Mouse (Mus musculus) frontal cortex, postnatal 10 days (tissue): ENCODE results near the gene H2al2a.
"Not testable (repeated sequence)": the region's sequence is repeated elsewhere in the genome, so short reads cannot be mapped to it uniquely, and the experiment has no call there.

Source experiments
- DNase-seq, 2 experiments: peaks; one replicate each; pipeline ENCODE4 v3.0.0; 2022; ENCODE audit warnings: low spot score in 2 of 2, mixed read lengths in 1 of 2

The H2al2a gene

DNA sequence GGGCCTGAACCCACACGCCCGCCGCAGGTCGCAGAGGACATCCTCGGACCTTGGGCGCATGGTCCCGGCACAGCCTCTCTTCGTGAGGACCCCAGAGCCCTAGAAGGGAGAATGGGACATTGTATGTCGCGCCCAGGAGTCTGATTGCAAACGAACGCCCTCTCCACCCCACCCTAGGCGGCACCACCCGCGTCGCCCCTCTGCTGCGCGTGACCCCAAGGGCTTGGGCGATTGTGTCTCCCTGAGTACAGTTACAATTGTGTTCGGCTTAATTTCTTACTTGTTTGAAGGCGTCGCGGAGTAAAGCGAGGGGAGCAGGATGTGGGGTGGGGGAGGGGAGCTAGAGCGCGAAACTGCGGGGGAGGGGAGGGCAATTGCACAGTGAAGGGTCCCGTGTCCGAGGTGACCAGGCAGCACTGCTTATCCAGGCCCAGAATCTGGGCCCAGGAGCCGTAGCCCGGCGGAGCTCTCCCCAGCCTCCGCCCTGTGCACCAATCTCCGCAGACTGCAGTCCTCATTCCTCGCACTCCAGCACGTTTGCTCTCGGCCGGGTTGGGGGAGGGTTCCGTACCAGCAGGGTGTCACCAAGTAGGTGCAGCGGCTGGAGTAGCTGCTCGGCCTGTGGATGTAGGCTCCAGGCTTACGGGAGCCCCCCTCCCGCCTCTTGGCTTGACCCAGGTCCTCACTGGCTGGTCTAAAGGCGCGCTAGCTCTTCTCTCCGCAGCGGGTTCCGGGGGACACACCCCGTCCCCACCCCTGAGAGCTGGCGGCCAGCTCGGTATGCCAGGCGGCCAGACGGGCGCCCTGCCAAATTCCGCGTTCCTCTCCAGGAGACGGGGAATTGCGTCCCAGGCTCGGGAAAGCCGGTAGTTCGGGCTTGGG is 31.6 kb upstream of the H2al2a start:
- peak; percentile 72 to 81 for DNase-seq

DNA sequence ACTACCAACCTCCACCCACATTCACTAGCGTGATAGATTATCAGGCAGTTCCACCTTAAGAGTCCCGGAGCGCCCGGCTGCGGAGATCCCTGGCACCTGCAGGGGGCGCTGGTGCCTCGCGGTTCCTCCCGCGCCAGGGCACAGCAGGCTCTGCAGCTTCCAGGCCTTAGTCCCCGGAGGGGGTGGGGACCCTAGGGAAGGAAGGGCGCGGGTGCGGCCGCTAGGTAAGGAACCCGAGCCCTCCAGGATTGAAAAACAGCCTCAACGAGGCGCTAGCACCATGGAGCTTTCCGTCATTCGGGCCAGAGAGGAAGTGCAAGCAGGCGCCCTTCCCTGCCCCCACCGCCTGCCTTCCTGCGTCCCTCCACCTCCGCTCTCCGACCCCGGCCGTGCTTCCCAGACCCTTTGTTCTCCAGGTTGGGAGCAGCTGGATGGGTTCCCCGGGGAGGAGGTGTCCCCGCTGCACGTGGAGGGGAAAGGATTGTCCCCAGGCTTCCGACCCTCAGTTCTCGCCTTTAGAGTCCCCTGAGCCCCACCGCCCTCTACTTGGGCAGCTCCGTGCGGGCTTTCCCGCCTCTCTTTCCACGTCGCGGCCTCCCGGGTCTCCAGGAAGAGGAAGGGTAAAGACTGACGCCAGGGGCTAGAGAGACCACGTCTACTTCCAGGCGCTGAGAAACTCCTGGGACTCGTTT is 30.8 kb upstream of the H2al2a start:
- peak; percentile 89 to 94 for DNase-seq

DNA sequence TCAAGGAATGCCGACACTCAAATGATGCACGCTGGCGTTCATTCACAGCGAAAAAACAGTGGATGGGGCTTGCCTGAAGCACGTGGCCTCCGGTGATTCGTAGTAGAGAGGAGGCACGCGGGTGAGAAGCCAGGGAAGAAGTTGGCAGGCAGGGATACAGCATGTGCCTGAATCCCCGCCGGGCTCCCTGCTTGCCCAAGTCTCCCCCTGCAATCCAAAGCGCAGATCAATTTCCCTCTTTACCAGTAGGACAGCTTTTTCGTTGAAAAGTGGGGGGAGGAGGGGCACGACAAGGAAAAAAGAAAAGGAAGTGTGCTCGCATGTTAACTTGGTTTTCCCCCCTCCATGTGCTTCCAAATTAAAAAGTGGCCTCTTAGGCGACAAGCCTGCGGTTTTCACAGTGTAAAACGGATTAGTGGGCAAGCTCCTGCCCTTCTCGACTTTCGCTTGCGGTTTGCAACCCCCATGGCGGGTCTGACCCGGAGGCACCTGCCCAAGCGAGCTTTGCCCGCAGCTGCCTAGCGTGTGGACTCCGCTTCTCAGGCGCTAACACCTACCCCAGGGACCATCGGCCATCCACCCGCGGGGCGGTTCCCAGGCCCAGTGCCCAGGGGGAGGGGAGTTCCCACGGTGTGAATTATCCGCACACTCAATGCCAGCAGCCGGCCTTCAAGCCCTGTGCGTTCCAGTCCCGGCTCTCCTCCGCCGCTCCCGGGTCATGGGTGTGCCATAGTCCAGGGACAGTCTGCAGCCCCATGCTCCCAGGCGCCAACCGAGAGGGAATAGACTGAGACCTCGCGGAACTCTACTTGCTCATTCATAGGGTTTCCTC is 29.6 kb upstream of the H2al2a start:
- DNase-seq = peak; percentile 41 to 44

DNA sequence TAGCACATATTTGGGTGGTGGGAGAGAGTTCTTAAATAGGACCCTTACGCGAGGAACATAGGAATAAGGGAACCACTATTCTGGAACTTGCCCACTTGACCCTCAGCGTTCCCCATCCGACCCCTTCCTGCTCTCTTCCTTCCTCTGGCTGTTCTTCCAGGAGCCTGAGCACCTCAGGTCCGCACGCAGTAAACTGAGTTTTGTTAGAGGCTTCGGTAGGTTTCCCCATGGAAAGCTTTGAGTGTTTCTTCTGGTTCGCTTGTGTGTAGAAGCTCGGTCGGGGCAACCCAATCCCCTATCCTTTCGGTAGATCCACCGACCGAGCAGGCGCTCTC is 29.0 kb upstream of the H2al2a start:
- DNase-seq = no peak

DNA sequence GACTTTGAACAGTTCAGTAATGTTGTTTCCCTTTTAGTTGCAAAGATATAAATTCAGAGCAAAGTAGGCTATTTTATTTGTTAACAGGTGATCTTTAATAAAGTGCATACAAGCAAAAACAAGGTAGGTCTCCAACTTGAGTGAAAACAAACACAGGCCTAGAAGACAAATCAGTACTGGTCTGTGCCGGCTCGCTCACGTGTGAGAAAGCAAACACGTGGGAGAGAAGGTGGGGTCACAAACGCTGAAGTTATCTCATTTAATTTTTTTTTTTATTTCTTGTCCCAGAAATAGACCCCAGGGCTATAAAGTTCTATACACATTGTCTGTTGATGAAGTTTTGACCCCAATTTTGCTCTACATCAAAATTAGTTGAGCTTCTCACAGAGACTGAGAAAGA is 28.4 kb upstream of the H2al2a start:
- no peak for DNase-seq

DNA sequence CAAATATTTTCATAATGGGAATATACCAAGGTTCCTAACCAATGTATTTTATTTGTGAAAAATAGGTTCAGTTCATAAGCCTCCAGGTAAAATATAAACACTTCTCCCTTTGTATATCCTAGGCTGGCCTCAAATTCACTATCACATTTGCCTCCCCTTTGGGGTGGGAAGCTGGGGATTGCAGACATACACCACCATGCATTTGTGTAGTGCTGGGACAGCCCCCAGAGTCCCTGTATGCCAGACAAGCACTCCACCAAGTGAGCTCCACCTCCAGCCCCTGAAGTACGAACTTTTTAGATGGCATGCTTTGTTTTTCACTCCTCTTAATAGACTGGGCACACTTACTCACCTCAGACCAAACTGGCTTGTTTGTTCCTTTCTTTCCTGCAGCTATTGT is 26.1 kb upstream of the H2al2a start:
- DNase-seq = no peak

DNA sequence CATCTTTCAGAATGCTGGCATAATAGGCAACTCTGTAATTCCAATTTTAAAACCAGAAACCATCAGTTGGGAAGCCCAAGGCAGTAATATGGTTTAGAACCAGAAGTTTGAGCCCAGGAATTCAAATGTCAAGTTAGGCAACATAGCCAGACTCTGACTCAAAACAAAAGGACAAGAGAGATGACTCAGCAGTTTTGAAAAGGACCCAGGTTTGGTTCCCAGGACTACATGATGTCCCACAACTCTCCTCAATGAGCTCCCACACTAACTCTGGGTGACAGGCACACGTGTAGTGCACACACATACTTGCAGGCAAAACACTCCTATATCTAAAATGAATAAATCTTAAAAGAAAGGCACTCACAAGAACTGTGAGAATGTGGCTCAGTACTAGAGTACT is 22.4 kb upstream of the H2al2a start:
- DNase-seq = no peak

DNA sequence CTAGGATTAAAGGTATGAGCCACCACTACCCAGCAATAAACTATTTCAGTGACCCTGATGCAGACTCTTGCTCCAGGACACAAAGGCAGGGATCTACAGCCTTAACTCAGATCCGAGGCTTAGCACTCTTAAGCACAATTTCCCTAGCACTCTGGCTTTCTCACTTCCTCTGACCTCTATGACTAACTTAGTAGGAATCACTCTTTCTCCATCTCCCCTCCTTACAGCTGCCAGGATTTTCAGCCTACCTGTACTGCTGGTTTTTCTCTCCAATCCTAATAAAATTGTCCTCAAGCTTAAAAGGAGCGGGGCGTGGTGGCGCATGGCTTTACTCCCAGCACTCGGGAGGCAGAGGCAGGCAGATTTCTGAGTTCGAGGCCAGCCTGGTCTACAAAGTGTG is 20.6 kb upstream of the H2al2a start:
- DNase-seq = no peak

DNA sequence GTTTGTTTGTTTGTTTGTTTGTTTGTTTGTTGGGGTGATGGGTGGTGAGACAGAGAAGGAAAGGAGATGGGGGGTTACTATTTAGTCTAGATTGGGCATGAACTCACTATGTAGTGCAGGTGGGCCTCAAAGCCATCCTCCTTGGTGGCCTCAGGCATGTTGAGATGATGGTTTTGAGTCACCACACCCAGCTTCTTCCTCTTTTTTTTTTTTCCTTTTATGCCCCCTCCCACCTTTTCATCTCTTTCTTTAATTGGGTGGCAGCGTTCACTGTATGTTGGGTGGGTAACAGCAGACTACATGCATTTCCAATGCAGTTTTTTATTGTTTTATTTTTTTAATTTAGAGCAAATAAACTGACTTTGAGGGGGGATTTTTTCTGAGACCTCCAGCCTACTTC is 19.9 kb upstream of the H2al2a start:
- DNase-seq = no peak

DNA sequence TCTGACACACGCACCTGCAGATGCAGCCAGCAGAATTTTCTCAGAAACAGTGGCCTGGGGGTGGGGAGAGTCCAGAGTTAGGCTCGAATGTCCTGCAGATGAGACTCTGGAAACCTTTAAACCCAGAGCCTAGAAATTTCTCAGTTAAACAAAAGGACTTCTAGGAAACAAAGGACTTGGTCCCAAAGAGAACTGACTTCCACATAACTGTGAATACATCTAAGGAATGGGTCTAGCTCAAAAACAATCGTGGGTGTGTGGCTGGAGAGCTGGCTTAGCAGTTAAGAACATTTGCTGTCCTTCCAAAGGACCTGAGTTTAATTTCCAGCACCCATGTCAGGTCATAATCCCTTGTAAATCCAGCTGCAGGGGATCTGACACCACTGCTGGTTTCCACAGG is 18.8 kb upstream of the H2al2a start:
- DNase-seq = no peak

DNA sequence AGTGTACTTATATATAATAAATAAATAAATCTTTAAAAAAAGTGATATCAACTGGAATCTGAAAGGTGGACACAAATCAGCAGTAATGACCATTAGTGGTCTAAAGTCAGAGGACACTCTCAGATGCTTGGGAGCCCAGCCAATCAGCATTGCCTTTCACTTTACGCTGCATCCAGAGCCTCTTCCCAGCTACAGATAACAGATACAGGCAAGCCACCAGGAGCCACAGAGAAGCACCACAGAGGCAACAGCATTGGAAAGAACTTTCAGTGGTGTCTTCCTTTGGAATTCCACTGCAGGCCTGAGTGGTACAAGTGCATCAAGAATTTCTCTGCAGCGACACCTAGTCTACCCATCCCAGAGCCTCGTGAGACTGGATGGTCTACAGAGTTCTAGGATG is 16.1 kb upstream of the H2al2a start:
- DNase-seq = no peak

DNA sequence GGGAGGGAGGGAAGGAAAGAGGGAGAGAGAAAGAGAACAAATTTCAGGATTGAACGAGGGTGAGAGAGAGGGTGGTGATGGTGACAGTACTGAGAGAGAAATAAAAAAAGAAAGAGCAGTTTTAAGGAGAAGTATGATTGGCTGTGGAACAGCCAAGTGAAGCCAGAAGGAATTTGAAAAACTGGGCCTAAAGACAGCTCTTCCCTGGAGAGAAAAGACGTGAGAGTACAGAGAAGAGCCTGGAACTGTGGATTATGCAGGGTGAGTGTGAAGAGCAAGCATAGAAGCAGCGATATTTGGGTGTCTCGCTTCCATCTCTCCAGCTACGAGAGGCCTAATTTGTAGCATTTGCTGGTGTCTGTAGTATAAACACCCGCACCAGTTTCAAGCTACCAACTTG is 14.5 kb upstream of the H2al2a start:
- no peak for DNase-seq

DNA sequence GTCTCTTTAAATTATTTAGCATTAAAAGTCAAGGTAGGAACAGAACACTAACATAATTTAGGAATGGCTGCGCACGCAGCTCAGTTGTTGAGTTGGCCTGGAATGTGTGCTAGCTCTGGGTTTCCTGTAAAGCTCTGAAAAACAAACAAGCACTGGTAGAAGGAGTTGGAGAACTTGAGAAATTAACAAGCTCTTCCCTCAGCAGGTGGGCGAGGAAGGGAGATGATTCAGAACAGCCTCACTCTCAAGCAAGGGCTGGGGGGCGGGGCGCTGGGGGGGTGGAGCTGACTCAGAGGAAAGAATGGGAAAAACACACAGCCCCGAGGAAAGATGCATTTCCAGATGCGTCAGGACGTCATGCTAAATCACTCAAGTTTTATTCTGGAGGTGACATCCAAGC is 8.4 kb upstream of the H2al2a start:
- no peak for DNase-seq

DNA sequence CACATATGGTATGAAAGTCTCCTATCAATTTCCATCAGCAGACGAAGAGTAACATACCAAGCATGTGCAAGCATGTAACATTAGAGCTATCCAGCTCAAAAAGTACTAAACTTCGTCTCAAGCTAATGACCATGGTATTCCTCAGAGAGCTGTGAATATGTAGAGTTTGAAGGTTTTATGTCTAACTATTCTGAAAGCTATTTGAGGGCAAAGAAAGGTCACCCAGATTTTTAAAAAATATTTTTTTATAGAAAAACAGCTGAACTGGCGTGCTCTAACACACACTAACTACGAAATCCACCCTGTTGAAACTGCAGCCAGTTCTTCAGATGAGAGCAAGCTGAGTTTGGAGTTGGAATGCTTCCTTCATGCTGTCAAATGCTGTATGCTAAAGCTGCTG is 7.5 kb upstream of the H2al2a start:
- DNase-seq = no peak

DNA sequence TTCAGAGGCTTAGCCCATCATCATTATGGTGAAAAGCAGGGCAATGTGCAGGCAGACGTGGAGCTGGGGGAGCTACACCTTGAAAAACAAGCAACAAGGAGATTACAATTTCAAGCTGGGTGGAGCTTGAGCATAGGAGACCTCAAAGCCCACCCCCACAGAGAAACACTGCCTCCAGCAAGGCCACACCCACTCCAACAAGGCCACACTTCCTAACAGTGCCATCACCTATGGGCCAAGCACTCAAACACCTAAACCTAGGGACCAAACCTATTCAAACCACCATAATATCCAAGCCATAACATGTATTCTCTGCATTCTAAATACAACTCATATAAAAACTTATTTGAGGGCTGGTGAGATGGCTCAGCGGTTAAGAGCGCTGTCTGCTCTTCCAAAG is 5.5 kb upstream of the H2al2a start:
- DNase-seq = no peak

DNA sequence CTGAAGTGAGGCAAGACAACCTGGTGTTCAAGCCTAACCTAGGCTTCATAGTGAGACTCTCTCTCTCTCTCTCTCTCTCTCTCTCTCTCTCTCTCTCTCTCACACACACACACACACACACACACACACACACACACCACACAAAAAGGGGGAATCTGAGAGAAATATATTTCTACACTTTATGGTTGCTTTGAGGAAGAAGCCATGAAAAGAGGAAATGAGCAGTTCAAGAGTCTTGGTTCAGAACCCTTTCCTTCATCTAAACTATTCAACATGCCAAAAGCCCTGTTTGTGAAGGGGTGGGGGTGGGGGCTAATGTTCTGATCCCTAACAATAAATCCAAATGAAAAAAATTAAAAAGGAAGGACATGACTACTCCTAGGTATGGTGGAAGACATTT is 7.2 kb downstream of the H2al2a start:
- DNase-seq = no peak

DNA sequence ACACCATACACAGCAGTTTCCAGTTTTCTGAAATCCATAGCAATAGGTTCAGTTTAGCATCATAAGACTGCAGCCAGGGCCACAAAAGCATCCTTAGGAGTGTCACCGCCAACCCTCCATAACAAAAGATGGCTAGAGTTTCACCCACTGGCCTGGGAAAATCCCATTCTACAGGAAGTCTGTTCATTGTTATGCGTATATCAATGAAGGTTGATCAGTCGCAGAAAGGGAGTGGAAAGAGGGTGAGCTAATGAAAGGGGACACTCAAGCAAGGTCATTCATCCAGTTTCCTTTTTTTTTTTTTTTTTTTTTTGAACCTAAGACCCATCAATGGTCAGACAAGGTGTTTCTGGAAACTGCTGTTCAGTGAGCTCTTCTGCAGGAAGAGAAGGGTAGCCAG is 7.6 kb downstream of the H2al2a start:
- DNase-seq = no peak

DNA sequence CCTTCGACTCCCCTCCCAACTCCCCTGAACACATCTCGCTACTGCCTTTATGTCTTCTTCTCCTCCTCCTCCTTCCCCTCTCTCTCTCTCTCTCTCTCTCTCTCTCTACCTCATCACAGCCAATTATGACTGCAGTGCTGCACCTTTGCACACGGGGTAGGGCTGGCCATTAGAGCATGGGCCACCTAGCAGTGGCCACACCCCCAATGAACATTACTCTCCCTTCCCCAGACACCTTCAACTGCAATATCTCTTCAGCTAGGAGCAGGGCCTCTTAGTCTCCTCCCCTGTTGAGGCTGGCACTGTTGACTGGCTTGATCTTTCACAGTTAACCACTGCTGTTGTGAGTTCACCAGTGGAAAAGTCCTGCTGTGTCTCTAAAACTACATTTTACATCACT is 10.1 kb downstream of the H2al2a start:
- no peak for DNase-seq

DNA sequence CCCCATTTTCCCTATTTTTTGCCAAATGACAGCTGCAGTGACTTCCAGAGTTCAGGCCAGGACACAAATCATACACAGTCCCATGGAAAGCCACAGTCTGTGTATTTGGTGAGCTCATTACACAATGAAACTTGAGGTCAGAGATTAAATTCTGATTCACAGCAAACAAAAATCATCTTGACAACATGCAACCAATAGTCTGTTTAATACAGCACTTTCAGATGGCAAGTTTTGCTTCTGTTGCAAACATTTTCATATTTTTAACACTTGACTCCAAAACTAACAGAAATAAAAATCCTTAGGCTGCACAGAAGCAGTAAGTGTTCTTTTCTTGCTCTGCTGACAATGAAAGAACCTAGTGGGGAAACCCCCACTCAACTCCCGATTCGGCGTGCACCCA is 12.0 kb downstream of the H2al2a start:
- no peak for DNase-seq

DNA sequence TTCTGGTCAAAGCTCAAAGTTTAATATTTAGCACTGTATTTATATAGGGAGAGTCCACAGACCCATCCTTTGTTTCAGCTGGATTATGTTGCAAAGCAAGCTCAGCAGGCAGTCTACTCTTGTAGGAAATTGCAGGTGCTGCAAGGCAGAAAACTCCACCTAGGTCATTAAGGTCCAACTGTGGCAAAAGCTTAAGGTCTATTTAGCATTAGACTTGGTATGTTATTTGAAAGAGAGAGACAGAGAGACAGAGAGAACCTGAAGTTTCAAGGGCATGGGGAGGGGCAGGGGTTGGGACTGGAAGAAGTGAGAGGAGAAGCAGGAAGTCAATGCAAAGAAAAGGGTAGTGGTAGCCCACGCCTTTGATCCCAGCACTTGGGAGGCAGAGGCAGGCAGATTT is 14.0 kb downstream of the H2al2a start:
- DNase-seq = no peak

DNA sequence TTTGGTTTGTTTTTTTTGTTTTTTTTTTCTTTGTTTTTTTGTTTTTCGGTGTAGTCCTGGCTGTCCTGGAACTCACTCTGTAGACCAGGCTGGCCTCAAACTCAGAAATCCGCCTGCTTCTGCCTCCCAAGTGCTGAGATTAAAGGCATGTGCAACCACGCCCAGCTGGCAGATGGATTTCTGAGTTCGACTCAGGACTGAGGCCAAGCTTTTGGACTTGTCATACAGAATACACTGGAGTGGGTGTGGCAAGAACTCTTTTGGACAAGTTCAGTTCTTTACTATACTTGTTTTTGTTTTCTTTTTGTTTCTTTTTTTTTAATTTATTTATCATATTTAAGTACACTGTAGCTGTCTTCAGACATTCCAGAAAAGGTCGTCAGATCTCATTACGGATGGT is 18.1 kb downstream of the H2al2a start:
- no peak for DNase-seq

DNA sequence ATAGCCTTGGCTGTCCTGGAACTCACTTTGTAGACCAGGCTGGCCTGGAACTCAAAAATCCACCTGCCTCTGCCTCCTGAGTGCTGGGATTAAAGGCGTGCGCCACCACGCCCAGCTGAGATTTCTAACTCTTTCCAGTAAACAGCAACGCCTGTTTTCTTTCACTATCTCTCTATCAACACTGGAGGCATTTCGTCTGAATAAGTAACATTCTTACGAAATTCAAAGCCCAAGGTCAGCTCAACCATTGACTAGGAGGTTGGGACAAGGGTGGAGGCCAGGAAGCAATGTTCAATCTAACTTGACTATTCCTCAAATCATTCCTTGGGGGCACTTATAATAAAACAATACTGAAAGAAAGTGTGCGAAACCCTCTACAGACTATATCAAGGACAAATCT is 18.5 kb downstream of the H2al2a start:
- not testable (repeated sequence) for DNase-seq

DNA sequence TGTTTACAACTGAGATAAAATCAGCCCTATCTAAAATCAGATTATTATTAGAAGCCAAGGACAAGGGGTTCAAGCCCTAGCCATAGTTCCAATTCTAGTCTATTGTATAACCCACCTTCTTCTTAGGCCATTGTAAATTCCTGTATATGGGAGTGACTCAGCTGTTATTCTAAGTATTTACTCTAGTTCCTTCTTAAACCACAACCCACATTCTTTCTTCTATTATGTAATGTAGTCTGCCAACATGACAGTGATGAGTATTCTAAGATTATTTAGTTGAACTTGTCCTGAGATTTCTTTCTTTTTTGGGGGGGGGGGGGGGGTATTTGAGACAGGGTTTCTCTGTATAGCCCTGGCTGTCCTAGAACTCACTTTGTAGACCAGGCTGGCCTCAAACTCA is 19.1 kb downstream of the H2al2a start:
- DNase-seq = not testable (repeated sequence)
